Mouse (Mus musculus) midbrain, embryonic 13.5 days (tissue): ENCODE measurements around the gene Chn2. TPM values are rescaled to one million over a fixed set of nuclear protein-coding genes. Genes with fewer than 3 reads are reported as not detected.

Experiments
- ATAC-seq: fragments of 200-750 bp; cut with Nextera tagmentation; 2 replicates; pipeline ENCODE4 v1.8.0; 2017; ENCODE audit warnings: mild to moderate bottlenecking, moderate TSS enrichment, moderate library complexity
- H3K27ac ChIP-seq: fragments of 300-500 bp; sonication (generic); 2 replicates; pipeline ENCODE4 v1.5.1; 2015; ENCODE audit warnings: inconsistent platforms, mild to moderate bottlenecking, moderate library complexity
- H3K27me3 ChIP-seq: fragments of 300-500 bp; sonication (generic); 2 replicates; pipeline ENCODE4 v1.6.1; 2015; ENCODE audit warnings: mild to moderate bottlenecking, inconsistent platforms
- H3K36me3 ChIP-seq: fragments of 300-500 bp; sonication (generic); 2 replicates; pipeline ENCODE4 v1.6.1; 2015; ENCODE audit warnings: mild to moderate bottlenecking, inconsistent platforms
- H3K4me1 ChIP-seq: fragments of 300-500 bp; sonication (generic); replicated peaks from 2 replicates; pipeline ENCODE4 v1.6.1; 2015; ENCODE audit warnings: inconsistent platforms
- H3K4me2 ChIP-seq: fragments of 300-500 bp; sonication (generic); replicated peaks from 2 replicates; pipeline ENCODE4 v1.6.1; 2015; ENCODE audit warnings: moderate library complexity, mild to moderate bottlenecking, inconsistent platforms
- H3K4me3 ChIP-seq: fragments of 300-500 bp; sonication (generic); replicated peaks from 2 replicates; pipeline ENCODE4 v1.5.1; 2015; ENCODE audit warnings: mild to moderate bottlenecking, inconsistent platforms
- H3K9ac ChIP-seq: fragments of 300-500 bp; sonication (generic); replicated peaks from 2 replicates; pipeline ENCODE4 v1.6.1; 2015; ENCODE audit warnings: mild to moderate bottlenecking, inconsistent platforms
- H3K9me3 ChIP-seq: fragments of 300-500 bp; sonication (generic); 2 replicates; pipeline ENCODE4 v1.6.1; 2016; ENCODE audit warnings: mild to moderate bottlenecking, inconsistent platforms
- WGBS: fragments of 180-500 bp; shearing (Covaris S2); methylation state at CpG from one replicate; pipeline ENCODE4 v1.1.7; 2015; 5-methylcytosine and 5-hydroxymethylcytosine counted together
- polyA plus RNA-seq: library from polyadenylated mRNA; unstranded; fragments of >200 nt; fragmentation: Nextera tagmentation; extraction: Ambion mirVana; gene quantifications from 2 replicates; pipeline ENCODE4 v1.2.1, GENCODE M21; 2015

Chn2 gene
- polyA plus RNA-seq, 1 experiment from 2014 or later = 28.8 TPM

DNA sequence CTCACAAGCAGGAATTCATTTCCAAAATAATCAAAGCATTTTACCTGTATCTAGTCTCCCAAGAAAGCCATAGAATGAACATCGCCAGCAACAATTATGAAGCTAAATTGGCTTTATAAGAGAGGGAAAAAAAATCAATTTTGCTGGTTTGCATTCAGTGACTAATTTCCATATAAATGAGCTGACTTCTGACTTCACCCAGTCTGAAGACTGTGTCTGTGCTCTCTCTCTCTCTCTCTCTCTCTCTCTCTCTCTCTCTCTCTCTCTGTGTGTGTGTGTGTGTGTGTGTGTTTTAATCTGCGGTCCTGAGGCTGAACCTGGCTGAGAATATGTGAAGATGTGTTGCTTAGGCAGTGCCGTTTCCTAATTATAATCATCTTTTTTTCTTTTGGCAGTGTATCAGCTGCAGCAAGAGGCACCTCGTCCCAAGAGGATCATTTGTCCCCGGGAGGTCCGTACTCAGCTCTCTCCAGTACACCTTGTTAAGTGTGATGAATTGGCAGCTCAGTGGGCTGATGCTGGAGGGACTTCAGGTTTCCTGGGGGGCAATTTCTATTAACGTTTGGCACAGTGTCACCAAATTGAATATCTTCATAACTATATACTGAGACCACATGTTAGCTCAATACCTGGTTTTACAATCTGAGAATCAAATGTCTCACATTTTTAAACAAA, 154.4 kb downstream of the Chn2 start:
- peak overlapping the region; percentile 74 for H3K27ac ChIP-seq
- H3K27me3 ChIP-seq = 0 out of 2 replicates have a peak, but pooled peaks cover 2% of the 10 kb centered on the region

GRCm38 (mm10) chr6:54197821-54198412, 158.6 kb downstream of the Chn2 start:
- Histone ChIP-seq H3K4me3 (no peak overlapping the region), H3K9me3 (no peaks in the 10 kb centered on the region), H3K4me2 (no peak overlapping the region), H3K27ac (no peak overlapping the region), H3K9ac (no peak overlapping the region), H3K4me1 (peaks cover 34% of the 10 kb centered on the region), H3K36me3 (no peaks in the 10 kb centered on the region), H3K27me3 (peaks cover 22% of the 10 kb centered on the region)
- 93% methylated on average over 5 of the region's 5 CpGs for WGBS
- ATAC-seq = no peak

More for the DNA sequence above, 154.4 kb downstream of the Chn2 start:
- H3K9me3 ChIP-seq = no peaks in the 10 kb centered on the region
- H3K4me2 ChIP-seq = 0 out of 2 replicates have a peak overlapping the region, but pooled peaks have one; percentile 6
- no peak overlapping the region for H3K4me3 ChIP-seq
- 28% methylated on average over 7 of the region's 7 CpGs for WGBS
- ATAC-seq = peak; percentile 76
- peaks cover 16% of the 10 kb centered on the region for H3K4me1 ChIP-seq
- H3K36me3 ChIP-seq = no peaks in the 10 kb centered on the region
- H3K9ac ChIP-seq = no peak overlapping the region

DNA sequence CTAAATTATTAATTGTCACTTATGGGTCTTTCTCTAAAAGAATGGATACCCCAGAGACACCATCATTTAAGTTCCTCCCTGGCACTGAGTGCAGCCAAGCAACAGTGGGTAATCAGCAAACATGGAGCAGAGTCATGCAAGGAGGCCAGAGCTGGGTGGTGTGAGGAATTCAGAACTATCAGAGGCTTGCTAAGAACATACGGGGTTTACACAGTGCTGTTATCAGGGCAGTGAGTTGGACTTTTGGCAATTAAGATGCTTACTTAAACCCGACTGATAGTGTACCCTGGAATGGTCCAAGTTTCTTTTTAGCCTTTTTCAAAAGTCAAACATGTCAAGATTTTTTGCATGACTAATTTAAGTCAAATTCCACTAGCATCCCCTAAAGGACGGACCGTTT, 160.2 kb downstream of the Chn2 start:
- 26% methylated on average over 4 of the region's 4 CpGs for WGBS
- no peak overlapping the region for H3K4me2 ChIP-seq
- ATAC-seq = 0 out of 2 replicates have a peak, but pooled peaks have one; percentile 17
- no peaks in the 10 kb centered on the region for H3K36me3 ChIP-seq
- no peak overlapping the region for H3K4me3 ChIP-seq
- H3K27ac ChIP-seq = no peak overlapping the region
- no peaks in the 10 kb centered on the region for H3K9me3 ChIP-seq
- H3K27me3 ChIP-seq = peaks cover 27% of the 10 kb centered on the region
- peaks cover 19% of the 10 kb centered on the region for H3K4me1 ChIP-seq
- H3K9ac ChIP-seq = no peak overlapping the region

DNA sequence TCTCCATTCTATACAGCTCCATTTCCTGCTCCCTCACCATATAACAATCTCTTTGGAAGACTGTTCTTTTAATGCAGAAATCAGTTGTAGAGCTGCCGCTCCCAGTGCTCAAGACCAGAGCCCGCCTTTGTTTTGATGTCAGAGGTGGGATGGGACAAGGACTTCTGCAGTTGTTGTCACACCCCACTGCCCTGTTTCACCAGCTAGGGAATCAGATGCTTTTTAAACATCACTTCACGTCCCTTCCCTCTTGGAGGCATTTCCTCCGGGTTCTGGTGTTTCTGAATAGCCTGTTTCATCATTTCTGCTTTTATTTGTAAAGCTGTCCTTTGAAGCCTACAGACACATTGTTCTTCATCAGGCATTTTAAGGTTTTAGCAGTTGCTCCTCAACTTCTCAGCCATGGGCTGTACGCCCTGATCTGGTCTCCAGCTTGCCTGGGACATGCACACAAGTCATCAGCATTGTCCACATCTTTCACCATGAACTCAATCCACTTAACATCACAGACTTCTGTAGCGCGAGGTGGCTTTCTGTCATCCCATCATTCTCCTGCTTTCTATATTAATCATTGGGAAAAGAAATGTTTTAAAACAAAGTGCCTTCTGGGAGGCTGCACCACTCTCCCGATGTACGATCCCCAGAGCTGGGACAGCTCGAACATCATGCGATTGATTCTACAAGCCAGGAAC, 160.8 kb downstream of the Chn2 start:
- H3K27ac ChIP-seq = no peak overlapping the region; the same call in 1 of the 2 replicates
- 0 out of 2 replicates have a peak, but pooled peaks have one; percentile 9 for ATAC-seq
- WGBS = 29% methylated on average over 11 of the region's 11 CpGs

GRCm38 (mm10) chr6:54202311-54203020, 163.1 kb downstream of the Chn2 start:
- peaks cover 38% of the 10 kb centered on the region for H3K4me1 ChIP-seq
- ATAC-seq = no peak
- H3K9ac ChIP-seq = no peak overlapping the region
- H3K27me3 ChIP-seq = peaks cover 27% of the 10 kb centered on the region
- 89% methylated on average over 7 of the region's 7 CpGs for WGBS
- H3K4me3 ChIP-seq = no peak overlapping the region
- no peak overlapping the region for H3K4me2 ChIP-seq
- no peaks in the 10 kb centered on the region for H3K9me3 ChIP-seq
- no peaks in the 10 kb centered on the region for H3K36me3 ChIP-seq
- H3K27ac ChIP-seq = no peak overlapping the region

More for the DNA sequence above, 160.8 kb downstream of the Chn2 start:
- Histone ChIP-seq H3K9ac (no peak overlapping the region), H3K4me2 (no peak overlapping the region), H3K9me3 (no peaks in the 10 kb centered on the region), H3K4me3 (no peak overlapping the region), H3K27me3 (peaks cover 27% of the 10 kb centered on the region), H3K36me3 (no peaks in the 10 kb centered on the region), H3K4me1 (peaks cover 25% of the 10 kb centered on the region)

DNA sequence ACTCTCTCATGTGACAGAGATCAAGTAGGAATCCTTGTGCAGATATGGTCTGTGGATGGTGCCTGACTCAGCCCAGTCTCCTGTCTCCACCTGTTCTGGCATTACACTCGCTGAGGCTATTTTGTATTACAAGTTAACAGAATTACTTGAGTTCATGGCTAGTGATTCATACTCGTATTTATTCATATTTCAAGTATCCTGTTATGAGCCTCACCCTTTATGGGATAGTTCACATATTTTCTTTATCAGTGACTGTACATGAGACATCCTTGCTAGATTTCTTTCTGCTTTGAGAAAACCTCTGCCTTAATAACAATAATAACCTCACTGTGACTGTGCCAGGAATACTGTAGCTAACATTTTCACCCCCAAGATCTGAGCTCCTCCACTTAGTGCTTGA, 164.0 kb downstream of the Chn2 start:
- Histone ChIP-seq H3K9me3 (no peaks in the 10 kb centered on the region), H3K27ac (no peak overlapping the region), H3K9ac (no peak overlapping the region), H3K4me1 (peaks cover 38% of the 10 kb centered on the region), H3K4me3 (no peak overlapping the region), H3K27me3 (peaks cover 35% of the 10 kb centered on the region), H3K4me2 (no peak overlapping the region), H3K36me3 (no peaks in the 10 kb centered on the region)
- WGBS = 89% methylated on average over 2 of the region's 2 CpGs
- no peak for ATAC-seq

- Histone ChIP-seq H3K4me2 (no peak overlapping the region), H3K9ac (no peak overlapping the region), H3K4me3 (no peak overlapping the region), H3K27ac (no peak overlapping the region), H3K36me3 (no peaks in the 10 kb centered on the region), H3K27me3 (peaks cover 36% of the 10 kb centered on the region), H3K4me1 (peaks cover 40% of the 10 kb centered on the region), H3K9me3 (no peaks in the 10 kb centered on the region)
- no peak for ATAC-seq
- WGBS = 94% methylated on average over 6 of the region's 6 CpGs
Measured at GRCm38 (mm10) chr6:54203926-54204325, 164.6 kb downstream of the Chn2 start.

- H3K4me3 ChIP-seq = no peak overlapping the region
- H3K9me3 ChIP-seq = no peaks in the 10 kb centered on the region
- WGBS = 21% methylated on average over 2 of the region's 2 CpGs
- no peak overlapping the region for H3K9ac ChIP-seq
- H3K4me2 ChIP-seq = no peak overlapping the region
- no peaks in the 10 kb centered on the region for H3K36me3 ChIP-seq
- no peak for ATAC-seq
- no peak overlapping the region for H3K27ac ChIP-seq
- peaks cover 35% of the 10 kb centered on the region for H3K27me3 ChIP-seq
- H3K4me1 ChIP-seq = peaks cover 34% of the 10 kb centered on the region
Measured at GRCm38 (mm10) chr6:54204931-54205330, 165.6 kb downstream of the Chn2 start.

DNA sequence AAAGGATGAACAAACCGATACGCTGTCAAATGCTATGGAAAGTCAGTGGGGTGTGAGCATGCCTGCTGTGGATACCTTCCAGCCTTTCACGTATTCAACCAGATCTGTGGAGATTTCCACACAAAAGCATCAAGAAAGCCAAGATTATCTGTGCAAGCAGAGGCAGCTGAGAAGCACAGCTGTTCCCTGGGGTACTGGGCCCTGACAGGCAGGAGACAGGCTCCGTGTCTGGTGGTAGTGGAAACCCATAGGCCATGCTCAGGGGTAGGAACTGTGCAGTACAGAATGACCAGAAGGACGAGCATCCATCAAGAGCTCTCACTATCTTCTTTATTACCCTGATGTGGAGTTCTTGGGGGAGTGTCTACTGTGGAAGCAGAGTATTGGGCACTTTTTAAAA, 166.1 kb downstream of the Chn2 start:
- Histone ChIP-seq H3K9ac (no peak overlapping the region), H3K27me3 (peaks cover 30% of the 10 kb centered on the region), H3K27ac (no peak overlapping the region; the same call in 1 of the 2 replicates), H3K36me3 (no peaks in the 10 kb centered on the region), H3K4me3 (no peak overlapping the region), H3K9me3 (no peaks in the 10 kb centered on the region), H3K4me2 (no peak overlapping the region), H3K4me1 (peaks cover 29% of the 10 kb centered on the region)
- ATAC-seq = no peak
- WGBS = 11% methylated on average over 5 of the region's 5 CpGs

- Histone ChIP-seq H3K36me3 (no peaks in the 10 kb centered on the region), H3K4me2 (no peak overlapping the region), H3K9me3 (no peaks in the 10 kb centered on the region), H3K4me1 (peaks cover 28% of the 10 kb centered on the region), H3K9ac (no peak overlapping the region), H3K27ac (no peak overlapping the region; the same call in 1 of the 2 replicates), H3K27me3 (peaks cover 30% of the 10 kb centered on the region), H3K4me3 (no peak overlapping the region)
- peak; percentile 29; the same call in 1 of the 2 replicates for ATAC-seq
- 9% methylated on average over 6 of the region's 6 CpGs for WGBS
Measured at GRCm38 (mm10) chr6:54206221-54206738, 166.9 kb downstream of the Chn2 start.

- no peak for ATAC-seq
- Histone ChIP-seq H3K27me3 (peaks cover 30% of the 10 kb centered on the region), H3K4me1 (peaks cover 29% of the 10 kb centered on the region), H3K27ac (no peak overlapping the region), H3K4me2 (no peak overlapping the region), H3K4me3 (no peak overlapping the region), H3K9ac (no peak overlapping the region), H3K36me3 (no peaks in the 10 kb centered on the region), H3K9me3 (no peaks in the 10 kb centered on the region)
- WGBS = 80% methylated on average over 8 of the region's 8 CpGs
Measured at GRCm38 (mm10) chr6:54208786-54209185, 169.4 kb downstream of the Chn2 start.
